ENCODE assay signal across 35 mouse cellular contexts in genomic region chr3:83013951-83014350, GRCm38 (mm10). TPM values are rescaled to one million over a fixed set of nuclear protein-coding genes. Genes with fewer than 3 reads are reported as not detected.
"Had no signal": no experiment of that assay in that cellular context is flagged by ENCODE, and none has a peak within 500 bp of the region (broad histone marks: within the 10 kb centered on the region; RNA-seq: fewer than 3 reads in every experiment).

No protein-coding gene starts in this region.

- H3K4me3 ChIP-seq: embryonic facial prominence, embryonic 10.5 days; embryonic facial prominence, embryonic 12.5 days; embryonic facial prominence, embryonic 13.5 days; embryonic facial prominence, embryonic 15.5 days; erythroblast, embryonic 14.5 days; forebrain, embryonic 10.5 days; forebrain, embryonic 12.5 days; forebrain, embryonic 13.5 days; forebrain, embryonic 15.5 days; gastrocnemius, adult 2 months had no signal

- H3K27ac ChIP-seq: embryonic facial prominence, embryonic 10.5 days; embryonic facial prominence, embryonic 12.5 days; embryonic facial prominence, embryonic 13.5 days; embryonic facial prominence, embryonic 15.5 days; forebrain, embryonic 10.5 days; forebrain, embryonic 12.5 days; forebrain, embryonic 13.5 days; forebrain, embryonic 15.5 days; gastrocnemius, adult 2 months had no signal

- ATAC-seq: forebrain, embryonic 13.5 days; forebrain, embryonic 14.5 days; forebrain, embryonic 15.5 days; forebrain, embryonic 16.5 days; forebrain, postnatal 0 days had no signal

- H3K27me3 ChIP-seq: embryonic facial prominence, embryonic 12.5 days; embryonic facial prominence, embryonic 13.5 days; forebrain, embryonic 12.5 days; forebrain, embryonic 13.5 days; forebrain, embryonic 15.5 days had no signal

- H3K9ac ChIP-seq: embryonic facial prominence, embryonic 12.5 days; embryonic facial prominence, embryonic 13.5 days; embryonic facial prominence, embryonic 15.5 days; forebrain, embryonic 12.5 days; forebrain, embryonic 13.5 days; forebrain, embryonic 15.5 days; forebrain, postnatal 0 days had no signal

- H3K36me3 ChIP-seq: embryonic facial prominence, embryonic 10.5 days; embryonic facial prominence, embryonic 12.5 days; embryonic facial prominence, embryonic 13.5 days; embryonic facial prominence, embryonic 15.5 days; forebrain, embryonic 10.5 days; forebrain, embryonic 12.5 days; forebrain, embryonic 15.5 days had no signal

- DNase-seq: cerebellum, adult 18-20 months; cerebellum, adult 2 months; cerebellum, adult 8-10 months; cerebellum, adult 9-10 months; cerebellum, adult 9-11 months; cerebellum, postnatal 10 days; cerebellum, postnatal 14 days; cerebellum, postnatal 25 days; cerebellum, postnatal 36 days; embryo, embryonic 11 days; forebrain, postnatal 0 days; gastrocnemius, adult 2 months; gastrocnemius, postnatal 10 days; gastrocnemius, postnatal 14 days; gastrocnemius, postnatal 25 days; gastrocnemius, postnatal 36 days; heart, adult 18-20 months had no signal

- H3K9me3 ChIP-seq: embryonic facial prominence, embryonic 10.5 days; embryonic facial prominence, embryonic 12.5 days; embryonic facial prominence, embryonic 13.5 days; embryonic facial prominence, embryonic 15.5 days; forebrain, embryonic 10.5 days; forebrain, embryonic 12.5 days; forebrain, embryonic 13.5 days; forebrain, embryonic 15.5 days had no signal

- H3K4me2 ChIP-seq: embryonic facial prominence, embryonic 12.5 days; embryonic facial prominence, embryonic 13.5 days; embryonic facial prominence, embryonic 15.5 days; forebrain, embryonic 12.5 days; forebrain, embryonic 13.5 days; forebrain, embryonic 15.5 days had no signal

- H3K4me1 ChIP-seq: embryonic facial prominence, embryonic 10.5 days; embryonic facial prominence, embryonic 12.5 days; embryonic facial prominence, embryonic 13.5 days; embryonic facial prominence, embryonic 15.5 days; forebrain, embryonic 10.5 days; forebrain, embryonic 12.5 days; forebrain, embryonic 13.5 days; forebrain, embryonic 15.5 days had no signal

RNA-seq across cellular contexts. Expression of gene Fgg, which starts 6.4 kb away (rescaled TPM):
- total RNA-seq: common myeloid progenitor, adult 5-6 weeks; gastrocnemius, adult 2 months; gastrocnemius, postnatal 14 days; gastrocnemius, postnatal 25 days; granulocyte monocyte progenitor cell, adult 5-6 weeks; heart, adult 18-20 months had no signal
- polyA plus RNA-seq: cerebellum, adult 2 months; cortical plate, adult 2 months; embryonic facial prominence, embryonic 13.5 days; embryonic facial prominence, embryonic 15.5 days; erythroblast, embryonic 14.5 days; forebrain, embryonic 10.5 days; forebrain, embryonic 11.5 days; forebrain, embryonic 12.5 days; forebrain, embryonic 13.5 days; forebrain, embryonic 14.5 days; forebrain, embryonic 15.5 days; forebrain, postnatal 0 days; frontal cortex, adult 2 months had no signal

RNA-seq across cellular contexts. Expression of gene Fga, which starts 11.9 kb away (rescaled TPM):
- total RNA-seq: common myeloid progenitor, adult 5-6 weeks; forebrain, postnatal 0 days; gastrocnemius, adult 2 months; gastrocnemius, postnatal 14 days; gastrocnemius, postnatal 25 days; granulocyte monocyte progenitor cell, adult 5-6 weeks; heart, adult 18-20 months had no signal
- polyA plus RNA-seq: cortical plate, adult 2 months; embryonic facial prominence, embryonic 10.5 days; embryonic facial prominence, embryonic 11.5 days; embryonic facial prominence, embryonic 13.5 days; embryonic facial prominence, embryonic 14.5 days; forebrain, embryonic 10.5 days; forebrain, embryonic 11.5 days; forebrain, embryonic 12.5 days; forebrain, embryonic 13.5 days; forebrain, embryonic 14.5 days; forebrain, embryonic 15.5 days had no signal

RNA-seq across cellular contexts. Expression of gene Fgb, which starts 35.7 kb away (rescaled TPM):
- total RNA-seq: common myeloid progenitor, adult 5-6 weeks; forebrain, postnatal 0 days; gastrocnemius, adult 2 months; gastrocnemius, postnatal 14 days; gastrocnemius, postnatal 25 days; granulocyte monocyte progenitor cell, adult 5-6 weeks; heart, adult 18-20 months had no signal
- polyA plus RNA-seq: cortical plate, adult 2 months; embryonic facial prominence, embryonic 10.5 days; embryonic facial prominence, embryonic 13.5 days; forebrain, embryonic 10.5 days; forebrain, embryonic 11.5 days; forebrain, embryonic 12.5 days; forebrain, embryonic 13.5 days; forebrain, embryonic 14.5 days; forebrain, embryonic 15.5 days; forebrain, postnatal 0 days; frontal cortex, adult 2 months had no signal
